Mouse (Mus musculus): ENCODE results near the gene Napa.

The Napa gene

DNA sequence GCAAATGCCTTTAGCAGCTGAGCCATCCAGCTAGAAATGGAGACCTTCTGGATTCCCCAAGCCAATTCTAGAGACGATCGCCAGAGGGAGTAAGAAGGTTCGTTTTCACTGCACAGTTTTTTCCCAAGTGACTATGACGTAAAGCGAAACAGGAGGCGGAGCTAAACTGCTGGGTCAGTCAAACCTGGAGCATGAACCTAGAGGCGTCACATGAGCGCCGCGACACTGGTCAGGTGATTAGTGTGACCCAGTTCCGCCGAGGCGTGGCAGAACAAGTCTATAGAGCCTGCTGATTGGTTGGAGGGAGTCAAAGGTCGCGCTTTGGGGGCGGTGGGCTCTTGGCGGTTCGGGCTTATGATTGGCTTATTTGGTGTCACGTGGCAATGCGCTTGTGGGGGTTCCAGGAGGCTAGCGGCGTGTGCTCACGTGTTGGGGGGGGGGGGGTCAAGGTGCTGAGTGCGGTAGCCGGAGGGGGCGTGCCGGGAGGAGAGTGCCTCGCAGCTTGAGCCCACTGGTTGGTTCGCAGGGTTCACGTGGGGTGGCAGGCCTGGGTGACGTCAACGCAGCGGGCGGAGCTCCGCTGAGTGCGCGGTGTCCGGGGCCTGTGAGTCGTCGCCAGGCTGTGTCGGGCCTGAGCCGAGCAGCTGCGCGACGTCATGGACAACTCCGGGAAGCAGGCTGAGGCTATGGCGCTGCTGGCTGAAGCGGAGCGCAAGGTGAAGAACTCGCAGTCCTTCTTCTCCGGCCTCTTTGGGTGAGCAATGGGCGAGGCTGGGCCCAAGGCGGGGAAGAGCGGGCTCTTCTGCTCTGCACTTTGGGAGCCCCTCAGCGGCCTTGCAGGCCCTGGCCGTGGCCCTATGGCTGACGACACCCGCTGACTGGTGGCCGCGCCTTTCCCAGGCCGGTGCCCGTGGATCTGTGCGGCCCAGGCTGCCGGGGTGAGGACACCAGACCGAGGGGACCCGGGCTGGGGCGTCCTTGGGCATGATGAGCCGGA lies at the start of gene Napa:
Gene Napa (plus strand): TSS at position 438 of the 997 bp plus-strand sequence.
- DNase-seq: peak; percentile 100

DNA sequence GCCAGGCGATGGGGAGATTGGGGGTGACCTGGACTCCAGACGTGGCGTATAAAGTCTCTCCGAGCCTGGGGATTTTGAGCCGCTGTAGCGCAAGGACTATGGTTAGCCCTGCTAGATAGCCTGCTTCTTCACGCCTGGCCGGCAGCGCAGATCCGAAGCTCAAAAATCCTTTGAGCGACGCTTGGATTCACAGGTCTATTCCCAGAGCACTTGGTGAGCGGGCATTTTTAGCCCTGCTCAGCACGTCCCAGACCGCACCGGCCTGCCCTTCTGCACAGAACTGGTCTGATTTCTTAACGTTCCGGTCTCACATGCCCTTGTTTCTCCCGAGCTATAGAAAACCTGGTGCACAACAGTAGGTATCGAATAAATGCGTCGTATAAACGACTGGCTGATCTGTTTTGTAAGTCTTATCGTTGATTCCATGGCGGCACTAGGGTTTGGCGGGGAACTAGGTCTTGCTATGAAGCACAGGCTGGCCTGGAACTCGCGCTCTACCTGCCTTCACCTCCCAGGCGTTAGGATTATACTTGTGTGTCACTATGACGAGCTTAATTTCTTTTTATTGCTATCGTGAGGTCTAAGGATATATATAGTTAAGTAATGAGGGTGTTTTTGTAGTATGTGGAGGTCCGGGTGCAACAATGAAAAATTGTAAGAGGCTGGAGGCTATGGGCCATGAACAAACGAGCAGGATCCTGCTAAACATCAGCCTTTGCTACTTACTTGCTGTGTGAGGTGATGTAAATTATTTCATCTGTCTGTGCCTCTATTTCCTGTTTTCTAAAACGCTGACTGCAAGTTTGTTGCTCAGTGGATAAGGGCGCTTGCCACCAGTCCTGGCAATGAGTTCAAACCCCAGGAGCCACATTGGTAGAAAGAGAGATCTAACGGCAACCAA lies 49.3 kb upstream of the Napa start:
- peak; percentile 42 to 68 for DNase-seq

DNA sequence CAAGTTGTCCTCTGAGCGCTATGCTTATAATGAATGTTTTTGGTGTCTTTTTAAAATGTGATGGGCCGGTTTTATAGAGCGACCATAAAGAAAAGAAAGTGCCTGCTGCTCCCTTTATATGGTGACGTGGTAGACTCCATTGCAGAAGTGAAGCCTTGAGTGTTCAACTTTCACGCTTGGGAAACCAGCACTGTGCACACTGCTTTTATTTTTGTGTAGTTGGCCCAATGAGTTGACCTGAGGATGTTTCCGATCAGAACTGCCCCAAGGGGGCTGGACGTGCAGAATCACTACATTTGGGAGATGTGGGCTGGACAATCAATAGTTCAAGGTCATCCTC lies 48.7 kb upstream of the Napa start:
- DNase-seq: no peak

DNA sequence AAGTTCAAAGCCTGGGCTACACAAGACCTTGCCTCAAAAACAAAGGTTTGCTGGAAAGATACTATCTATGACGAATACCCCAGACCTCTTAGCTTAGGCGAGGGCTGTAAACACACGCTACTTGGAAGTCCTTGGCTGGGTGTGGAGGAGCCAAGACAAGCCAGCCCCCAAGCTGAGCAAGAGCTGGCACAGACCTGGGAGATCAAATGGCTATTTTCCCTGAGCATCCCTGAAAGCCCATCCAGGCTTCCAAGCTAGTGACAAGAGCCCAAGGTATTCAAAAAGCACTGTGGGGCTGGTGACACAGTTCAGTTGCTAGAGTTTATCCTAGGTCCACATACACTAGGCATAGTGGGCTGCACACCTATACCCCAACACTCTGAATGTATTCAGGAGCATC lies 47.7 kb upstream of the Napa start:
- no peak for DNase-seq

DNA sequence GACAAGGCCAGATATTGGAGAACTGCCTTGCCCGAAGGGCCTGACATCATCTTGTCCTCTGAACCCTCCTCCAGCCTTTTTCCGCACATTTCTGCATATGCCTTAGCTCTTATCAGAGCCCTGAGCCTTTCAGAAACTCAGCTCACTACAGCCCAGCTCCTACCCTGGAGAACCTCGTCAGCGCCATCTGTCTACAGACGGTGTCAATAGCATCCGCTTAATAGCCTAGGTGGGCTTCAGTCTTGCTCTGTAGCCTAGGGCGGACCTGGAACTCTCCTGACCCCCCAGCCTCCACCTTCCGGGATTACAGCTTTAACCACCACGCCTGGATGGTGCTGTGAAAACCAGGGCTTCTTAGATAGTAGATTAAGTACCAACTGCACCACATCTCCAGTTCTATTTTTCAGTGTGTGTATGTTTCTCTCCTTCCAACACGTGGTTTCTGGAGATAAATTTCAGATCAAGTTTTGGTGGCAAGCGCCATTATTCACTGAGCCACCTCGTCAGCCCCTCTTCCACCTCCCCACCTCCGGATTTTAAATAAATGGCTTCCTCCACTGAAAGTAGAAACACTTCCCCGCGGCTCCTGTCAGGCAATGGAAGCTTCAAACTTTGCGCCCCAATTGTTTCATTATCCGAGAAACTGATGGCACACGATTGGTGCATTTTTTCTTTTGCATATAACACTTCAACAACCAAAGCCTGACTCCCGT lies 46.2 kb upstream of the Napa start:
- peak; percentile 85 to 86 for DNase-seq

DNA sequence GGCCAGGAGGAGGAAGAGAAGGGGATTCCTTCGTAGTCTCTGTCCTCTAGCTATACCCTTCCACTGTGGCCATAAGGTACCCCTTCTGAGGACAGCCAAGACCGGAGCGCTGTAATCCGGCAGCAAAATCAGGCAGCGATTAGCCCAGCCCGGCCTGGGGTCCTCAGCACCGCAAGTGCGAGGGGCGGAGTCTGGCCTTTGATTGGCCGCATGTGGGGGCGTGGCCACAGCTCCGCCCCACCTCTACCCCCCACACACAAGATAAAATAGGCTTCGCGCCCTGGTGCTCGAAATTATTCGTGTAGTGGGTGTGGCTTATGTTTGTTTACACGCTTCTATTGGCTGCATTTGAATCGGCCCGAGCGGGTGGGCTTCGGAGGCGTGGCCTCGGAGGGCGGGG lies 45.6 kb upstream of the Napa start:
- peak; percentile 98 for DNase-seq

DNA sequence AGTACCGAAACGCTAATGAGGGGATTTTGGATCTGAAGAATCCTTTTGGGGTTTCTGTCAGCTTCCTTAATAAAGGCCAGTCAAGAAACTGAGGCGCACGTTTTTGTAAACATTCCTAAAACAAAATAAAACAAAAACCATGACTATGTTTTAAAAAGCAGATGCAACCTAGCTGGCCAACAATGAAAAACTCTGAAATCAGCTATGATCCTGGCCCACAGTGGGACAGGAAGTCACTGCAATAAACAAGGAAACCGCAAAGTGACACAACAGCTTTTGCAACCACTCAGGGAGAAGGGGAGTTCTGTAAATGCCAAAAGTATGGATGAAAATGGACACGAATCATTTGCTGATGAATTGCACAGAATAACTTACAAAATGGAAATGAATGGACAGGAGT lies 45.2 kb upstream of the Napa start:
- no peak for DNase-seq

DNA sequence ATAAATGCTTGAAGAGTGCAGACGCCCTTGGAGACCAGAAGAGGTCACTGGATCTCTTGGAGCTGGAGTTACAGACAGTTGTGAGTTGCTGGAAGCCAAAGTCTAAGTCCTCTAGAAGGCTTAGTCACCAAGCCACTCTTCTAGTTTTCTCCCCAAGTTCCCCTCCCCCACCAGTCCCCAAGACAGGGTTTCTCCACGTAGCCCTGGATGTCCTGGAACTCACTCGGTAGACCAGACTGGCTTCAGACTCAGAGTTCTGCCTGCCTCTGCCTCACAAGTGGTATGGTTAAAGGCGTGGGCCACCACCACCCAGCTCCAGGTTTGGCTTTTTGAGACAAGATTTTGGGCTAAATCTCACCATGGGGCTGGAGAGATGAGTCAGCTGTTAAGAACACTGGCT lies 43.3 kb upstream of the Napa start:
- DNase-seq: no peak

DNA sequence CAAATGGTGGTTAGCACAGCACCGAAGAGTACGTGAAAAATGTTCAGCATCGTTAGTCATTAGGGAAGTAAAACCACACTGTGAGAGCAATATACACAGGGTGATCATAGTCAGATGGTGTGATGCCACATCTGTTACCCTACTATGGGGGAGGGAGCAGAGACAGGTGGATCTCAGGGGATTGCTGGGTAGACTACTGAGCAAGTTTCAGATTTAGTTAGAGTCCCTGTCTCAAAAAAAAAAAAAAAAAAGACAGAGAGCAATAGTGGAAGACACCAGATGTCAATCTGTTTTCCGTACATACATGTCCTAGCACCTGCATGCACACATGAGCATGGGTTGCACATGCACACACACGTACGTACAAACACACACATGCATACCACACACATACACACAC lies 42.6 kb upstream of the Napa start:
- DNase-seq: no peak

DNA sequence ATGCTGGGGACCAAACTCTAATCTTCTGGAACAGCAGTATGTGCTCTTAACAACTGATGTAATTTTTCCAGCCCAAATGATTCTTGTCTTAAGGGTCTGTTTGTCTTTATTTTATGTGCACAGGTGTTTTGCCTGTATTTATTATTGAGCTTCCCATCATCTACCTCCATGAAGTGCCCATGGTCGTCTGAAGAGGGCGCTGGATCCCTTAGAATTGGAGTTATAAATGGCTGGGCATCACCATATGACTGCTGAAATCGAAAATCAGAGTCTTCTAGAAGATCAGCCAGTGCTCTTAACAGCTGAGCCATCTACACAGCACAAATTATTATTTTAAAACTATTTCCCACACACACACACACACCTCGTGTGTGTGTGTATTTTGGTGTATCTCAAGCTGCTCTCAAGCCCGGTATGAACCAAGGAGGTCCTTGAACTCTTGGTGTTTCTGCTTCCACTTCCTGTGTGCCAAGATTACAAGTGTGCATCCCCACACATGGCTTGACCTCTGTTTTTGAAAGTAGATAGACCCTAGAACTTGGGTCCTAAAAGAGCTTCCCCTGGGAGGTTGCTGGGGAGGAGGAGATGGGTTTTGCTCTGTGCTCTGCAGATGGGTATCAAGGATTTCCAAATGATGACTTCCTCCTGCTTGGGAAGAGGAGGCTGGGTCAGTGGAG lies 41.7 kb upstream of the Napa start:
- DNase-seq: peak in 1 of 2 experiments; percentile 44

DNA sequence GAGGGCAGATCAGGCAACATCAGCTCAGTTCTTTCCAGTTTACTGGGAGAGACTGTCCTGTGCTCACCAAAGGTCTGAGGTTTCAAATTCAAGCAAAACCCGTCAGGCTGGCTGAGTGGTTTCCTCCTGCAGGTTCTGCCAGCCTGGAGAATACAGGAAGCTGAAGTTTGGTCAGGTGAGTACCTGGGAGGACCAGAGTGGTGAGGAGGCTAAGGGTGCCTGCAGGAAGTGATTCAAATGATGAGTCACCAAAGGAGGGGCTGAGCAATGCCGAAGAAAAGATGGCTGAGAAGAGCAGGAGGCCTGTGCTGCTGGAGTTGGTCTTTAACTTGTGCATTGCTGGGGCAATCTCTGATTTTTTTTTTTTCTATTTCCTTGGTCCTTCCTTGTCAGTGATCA lies 41.1 kb upstream of the Napa start:
- no peak for DNase-seq

DNA sequence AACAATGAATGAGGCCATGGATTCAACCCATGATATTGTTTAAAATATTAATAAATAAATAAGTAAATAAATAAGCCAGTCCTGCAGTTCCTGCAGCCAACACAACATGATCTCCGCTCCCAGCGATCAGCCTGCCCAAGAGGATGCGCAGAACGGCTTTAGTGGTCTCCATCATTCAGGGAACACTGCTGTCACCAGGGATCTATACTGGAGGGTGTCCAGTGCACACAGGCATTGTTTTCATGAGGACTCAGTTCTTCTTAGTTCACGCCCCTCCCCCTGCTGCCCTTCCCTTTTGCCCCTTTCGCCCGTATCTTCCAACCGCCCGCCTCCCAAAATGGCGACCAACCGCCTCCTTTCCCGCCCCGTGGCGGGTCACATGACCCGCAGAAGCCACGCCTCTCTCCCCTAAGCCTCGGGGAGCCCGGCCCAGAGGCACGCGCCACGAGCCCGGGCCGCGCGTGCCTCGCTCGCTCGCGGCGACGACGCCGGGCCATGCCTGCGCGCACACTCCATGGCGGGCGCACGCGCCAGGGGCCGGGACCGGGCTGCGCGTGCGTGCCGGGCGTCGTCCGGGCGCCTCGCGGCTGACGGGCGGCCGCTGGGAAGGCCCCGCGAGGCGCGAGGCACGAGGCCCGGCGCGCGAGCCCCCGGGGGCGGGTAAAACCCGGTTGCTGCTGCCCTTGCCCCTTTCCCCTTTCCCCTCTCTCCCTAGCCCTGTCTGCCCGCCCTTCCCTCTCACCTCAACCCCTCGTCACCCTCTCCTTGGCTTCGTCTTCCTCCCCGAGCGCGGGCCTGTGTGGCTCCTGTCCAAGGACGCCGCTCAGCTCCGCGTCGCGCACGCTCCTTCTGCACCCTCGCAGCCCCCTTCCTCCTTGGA lies 36.8 kb upstream of the Napa start, which contains the start of gene Zfp541:
Gene Zfp541 (plus strand): TSS at position 596 of the 880 bp plus-strand sequence.
- no peak for DNase-seq

DNA sequence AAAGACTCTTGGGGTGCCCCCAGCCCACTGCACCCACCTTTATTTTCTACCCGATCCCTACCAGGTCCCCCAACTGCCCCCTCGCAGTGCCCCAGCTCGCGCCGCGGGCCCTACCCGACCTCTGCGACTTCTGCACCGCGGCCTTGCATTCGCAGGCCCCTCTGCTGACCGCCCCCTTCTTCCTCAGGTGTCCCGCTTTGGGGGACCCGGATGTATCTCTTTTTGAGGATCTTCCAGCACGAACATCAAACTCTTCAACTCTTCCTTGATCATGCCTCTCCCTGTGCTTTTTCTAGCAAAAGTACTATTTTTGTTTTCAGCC lies 36.2 kb upstream of the Napa start:
- DNase-seq: no peak

DNA sequence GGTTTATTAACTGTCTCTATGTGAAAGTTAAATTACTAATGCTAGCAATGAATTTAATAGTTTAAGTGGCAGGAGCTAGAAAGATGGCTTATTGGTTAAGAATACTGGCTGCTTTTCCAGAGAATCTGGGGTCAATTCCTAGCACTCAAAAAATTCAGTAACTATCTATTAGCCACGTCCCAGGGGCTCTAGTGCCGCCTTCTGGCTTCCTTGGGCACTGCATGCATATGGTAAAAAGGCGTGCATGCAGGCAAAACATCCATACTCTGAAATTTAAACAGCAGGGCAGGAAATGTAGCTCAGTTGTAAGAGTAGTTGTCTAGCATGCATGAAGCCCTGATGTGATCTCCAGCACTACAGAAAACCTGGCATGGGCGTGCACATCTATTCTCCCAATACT lies 34.8 kb upstream of the Napa start:
- DNase-seq: no peak

DNA sequence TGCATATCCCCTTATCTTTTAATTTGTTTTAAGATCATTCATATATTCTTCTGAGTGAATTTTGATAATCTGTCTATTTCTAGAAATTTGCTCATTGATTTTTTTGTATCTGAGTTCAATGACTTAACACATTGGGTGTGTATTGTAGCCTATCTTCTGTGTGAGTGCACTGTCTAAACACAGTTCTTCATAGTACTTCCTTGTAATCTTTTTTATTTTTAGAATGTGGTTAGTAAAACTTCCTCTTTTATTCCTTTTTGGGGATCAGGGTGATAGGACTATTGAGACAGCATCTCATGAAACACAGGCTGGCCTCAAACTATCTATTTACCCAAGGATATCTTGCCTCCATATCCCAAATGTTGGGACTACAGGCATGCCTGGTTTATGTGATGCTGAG lies 27.4 kb upstream of the Napa start:
- no peak for DNase-seq

DNA sequence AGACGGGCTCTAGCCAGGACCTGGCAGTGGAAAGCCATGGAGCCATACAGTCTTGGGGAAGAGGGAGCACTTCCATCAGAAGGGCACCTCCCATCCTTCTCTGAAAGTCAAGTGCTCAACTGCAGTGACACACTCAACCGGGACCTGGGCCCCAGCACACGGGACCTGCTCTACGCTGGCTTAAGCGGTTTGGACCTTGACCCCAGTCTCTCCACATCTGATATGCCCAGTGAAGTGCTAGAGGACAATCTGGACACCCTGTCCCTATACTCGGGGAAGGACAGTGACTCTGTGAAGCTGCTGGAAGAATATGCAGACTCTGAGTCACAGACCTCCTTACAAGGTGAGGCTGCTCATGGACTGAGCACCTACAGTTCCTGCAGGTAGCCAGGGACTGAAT lies 26.4 kb upstream of the Napa start:
- DNase-seq: no peak

DNA sequence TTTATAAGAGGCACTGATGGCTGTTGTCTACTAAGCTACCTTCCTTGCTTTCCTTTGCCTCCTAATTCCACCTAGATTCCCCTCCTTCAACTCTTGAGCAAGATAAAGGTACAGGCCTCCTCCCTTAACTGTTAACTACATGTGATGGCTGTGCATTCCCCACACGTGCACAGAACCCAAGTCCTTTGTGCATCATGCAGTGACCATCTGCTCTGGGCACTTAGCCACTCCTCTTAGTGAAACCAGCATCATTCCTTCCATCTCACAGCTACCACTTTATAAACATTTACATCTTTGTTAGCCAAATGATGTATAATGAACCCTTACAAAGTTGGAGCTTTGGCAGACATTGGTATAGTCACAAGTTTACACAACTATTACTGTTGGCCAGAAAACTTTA lies 18.3 kb upstream of the Napa start:
- no peak for DNase-seq

DNA sequence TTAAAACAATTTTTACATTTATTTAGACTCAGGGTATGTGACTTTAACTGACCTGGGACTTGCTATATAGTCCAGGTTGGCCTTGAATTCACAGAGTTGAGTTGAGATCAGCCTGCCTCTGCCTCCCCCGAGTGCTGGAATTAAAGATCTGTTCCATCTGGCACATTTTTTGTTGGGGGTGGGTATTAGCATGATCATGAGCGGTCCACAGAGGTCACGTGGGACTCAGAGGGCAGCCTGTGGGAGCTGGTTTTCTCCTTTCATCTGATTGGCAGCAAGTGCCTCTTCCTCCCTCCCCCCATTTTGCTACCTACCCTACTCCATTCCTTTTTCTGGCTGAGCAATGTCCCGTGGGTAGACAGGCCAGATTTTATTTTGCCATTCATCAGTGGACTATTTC lies 17.7 kb upstream of the Napa start:
- no peak for DNase-seq

DNA sequence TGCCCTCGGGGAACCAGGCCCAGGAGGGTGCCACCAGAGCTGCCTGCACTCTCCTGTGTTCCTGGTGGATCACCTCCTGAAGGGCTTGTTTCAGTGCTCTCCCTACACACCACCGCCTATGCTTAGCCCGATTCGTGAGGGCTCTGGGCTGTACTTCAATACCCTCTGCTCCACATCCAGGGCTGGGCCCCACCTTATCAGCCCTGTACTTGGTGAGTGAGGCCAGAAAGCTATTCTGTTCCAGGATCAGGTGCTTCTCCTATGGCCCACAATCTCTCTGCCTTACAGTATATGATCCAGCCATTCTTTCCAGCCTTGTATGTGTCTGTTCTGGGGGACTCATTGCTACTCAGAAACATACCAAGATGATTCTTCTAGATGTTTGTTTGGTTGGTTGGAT lies 14.9 kb upstream of the Napa start:
- no peak for DNase-seq

DNA sequence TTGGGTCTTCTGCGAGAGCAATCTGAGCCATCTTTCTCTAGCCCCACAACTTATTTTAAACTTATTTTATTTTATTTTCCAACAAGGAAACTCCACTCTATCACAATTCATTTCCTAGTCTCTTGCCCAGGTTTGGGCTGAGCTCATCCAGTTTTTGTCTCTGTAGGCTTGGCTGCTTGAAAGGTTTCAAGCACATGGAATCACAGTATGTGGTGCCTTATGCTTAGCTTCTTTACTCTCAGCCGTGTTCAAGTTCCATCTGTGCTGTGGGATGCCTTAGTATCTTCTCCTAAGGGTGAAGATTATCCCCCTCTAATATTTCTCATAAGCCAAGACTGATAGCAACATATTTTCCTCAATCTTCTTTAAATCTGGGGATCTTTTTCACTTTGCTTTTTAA lies 10.7 kb upstream of the Napa start:
- DNase-seq: no peak

DNA sequence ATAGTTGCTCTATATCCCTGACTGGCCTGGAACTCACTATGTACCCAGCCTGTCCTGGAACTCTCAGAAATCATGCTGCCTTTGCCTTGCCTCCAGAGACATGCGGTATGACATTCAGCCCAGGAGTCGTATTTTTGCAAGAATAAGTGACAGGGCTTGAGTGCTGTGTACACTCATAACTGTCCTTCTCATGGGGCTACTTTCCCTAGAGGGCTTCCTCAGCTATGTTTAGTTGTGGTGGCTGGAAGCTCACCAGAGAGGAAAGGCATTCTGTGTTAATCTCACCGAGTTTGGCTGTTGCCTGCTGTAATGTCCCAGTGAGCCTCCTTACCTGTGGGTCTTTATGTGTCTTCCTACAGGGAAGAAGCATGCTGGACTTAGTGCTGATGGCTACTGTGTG lies 3.7 kb upstream of the Napa start:
- no peak for DNase-seq

DNA sequence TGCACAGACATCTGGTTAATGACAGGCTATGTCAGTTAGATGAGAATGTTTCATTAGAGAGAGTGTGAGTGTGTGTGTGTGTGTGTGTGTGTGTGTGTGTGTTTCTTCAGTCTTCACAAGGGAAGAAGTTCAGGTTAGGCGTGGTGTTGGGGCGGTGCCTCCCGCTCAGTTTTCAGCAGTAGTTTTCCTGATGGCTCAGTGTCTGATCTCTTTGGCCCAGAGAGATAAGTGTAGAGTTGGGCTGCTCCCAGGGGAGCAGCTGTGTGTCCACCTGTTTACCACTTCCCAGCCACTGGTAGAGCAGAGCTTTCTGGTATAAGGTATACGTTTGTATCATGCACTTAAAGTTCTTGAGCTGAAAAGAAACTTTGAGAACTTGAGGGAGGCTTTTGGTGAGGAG lies 1.6 kb downstream of the Napa start:
- DNase-seq: no peak
